Mouse (Mus musculus) left cerebral cortex, adult 9 months (tissue): ENCODE measurements around the gene Dph6.

Experiments
- DNase-seq, 2 experiments: peaks; one replicate each; pipeline ENCODE4 v3.0.0; 2022; ENCODE audit warnings: low spot score in 2 of 2

Gene Dph6

GRCm38 (mm10) chr2:114540416-114540815 is 114.3 kb downstream of the Dph6 start:
- no peak for DNase-seq

GRCm38 (mm10) chr2:114536032-114536431 is 118.7 kb downstream of the Dph6 start:
- DNase-seq = no peak

- DNase-seq = no peak
Observed at GRCm38 (mm10) chr2:114531010-114531756, 123.6 kb downstream of the Dph6 start.

GRCm38 (mm10) chr2:114520414-114520813 is 134.3 kb downstream of the Dph6 start:
- DNase-seq = no peak

GRCm38 (mm10) chr2:114519907-114520306 is 134.9 kb downstream of the Dph6 start:
- DNase-seq = no peak

GRCm38 (mm10) chr2:114492398-114492797 is 162.4 kb downstream of the Dph6 start:
- DNase-seq = no peak

- no peak for DNase-seq
Observed at GRCm38 (mm10) chr2:114491907-114492306, 162.9 kb downstream of the Dph6 start.

GRCm38 (mm10) chr2:114486980-114487379 is 167.8 kb downstream of the Dph6 start:
- no peak for DNase-seq
